Mouse (Mus musculus): ENCODE measurements around the gene 2610021A01Rik. TPM values are rescaled to one million over a fixed set of nuclear protein-coding genes. Genes with fewer than 3 reads are reported as not detected.
A peak's percentile ranks its signal among the peaks of the same experiment; 100 is the strongest.
"Not testable (repeated sequence)": the region's sequence is repeated elsewhere in the genome, so short reads cannot be mapped to it uniquely, and the experiment has no call there.

Gene 2610021A01Rik
- total and polyA plus RNA-seq, 2 experiments = 2.3 to 10.0 TPM

- no peaks in the 10 kb centered on the region for H3K79me2 ChIP-seq (ENCODE audit: control insufficient read depth, insufficient read depth, low read length)
- peak overlapping the region; percentile 35 for H3K27ac ChIP-seq (replicated peaks; ENCODE audit: insufficient read depth, low read depth, low read length)
- H3K9ac ChIP-seq (ENCODE audit: low read depth, low read length) = peak overlapping the region; percentile 63
- TF ChIP-seq POLR2A (IDR thresholded peaks at IDR 0.05; ENCODE audit: extremely low read depth, insufficient read depth, low read length) = no peak
- TF ChIP-seq CTCF (IDR thresholded peaks at IDR 0.05; ENCODE audit: low read depth, low read length) = no peak
- no peaks in the 10 kb centered on the region for H3K27me3 ChIP-seq (ENCODE audit: control insufficient read depth, insufficient read depth, low read length)
- DNase-seq (ENCODE audit: extremely low read depth, low read depth, low spot score) = peak; percentile 84
- H3K36me3 ChIP-seq (ENCODE audit: control insufficient read depth, insufficient read depth, low read length) = no peaks in the 10 kb centered on the region
- no peaks in the 10 kb centered on the region for H3K4me1 ChIP-seq (ENCODE audit: control insufficient read depth, insufficient read depth, low read length)
- peak overlapping the region; percentile 82 for H3K4me3 ChIP-seq (ENCODE audit: insufficient read depth, low read depth, low read length)
- WGBS = 1% methylated on average over 25 of the region's 26 CpGs
Observed at GRCm38 (mm10) chr7:41633221-41633984, 34.4 kb downstream of the 2610021A01Rik start.

DNA sequence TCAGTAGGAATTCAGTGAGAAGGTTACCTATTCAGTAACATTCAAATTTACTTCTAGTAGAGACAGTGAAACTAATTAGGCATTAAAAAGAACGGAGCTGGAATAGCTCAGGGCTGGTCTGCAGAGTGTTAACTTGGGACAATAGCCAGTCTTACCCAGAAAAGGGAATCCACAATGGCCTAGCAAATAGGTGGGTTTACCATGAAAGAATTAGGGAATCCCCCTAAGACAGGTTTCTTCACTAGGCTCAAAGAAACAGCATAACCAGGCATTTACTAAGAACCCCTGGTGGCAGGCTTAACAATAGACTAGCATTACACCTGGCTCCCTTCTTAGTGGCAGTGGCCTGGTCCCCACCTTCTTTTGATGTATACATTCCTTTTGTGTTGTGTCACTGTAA lies 75.3 kb downstream of the 2610021A01Rik start:
- WGBS = 67% methylated on average over 1 of the region's 1 CpGs

More for the DNA sequence above, 75.3 kb downstream of the 2610021A01Rik start:
- not testable (repeated sequence) for DNase-seq (ENCODE audit: extremely low read depth, low read depth, low spot score); H3K79me2 ChIP-seq (ENCODE audit: control insufficient read depth, insufficient read depth, low read length); H3K36me3 ChIP-seq (ENCODE audit: control insufficient read depth, insufficient read depth, low read length); H3K27me3 ChIP-seq (ENCODE audit: control insufficient read depth, insufficient read depth, low read length); H3K27ac ChIP-seq (replicated peaks; ENCODE audit: insufficient read depth, low read depth, low read length); H3K4me1 ChIP-seq (ENCODE audit: control insufficient read depth, insufficient read depth, low read length); H3K9ac ChIP-seq (ENCODE audit: low read depth, low read length); H3K4me3 ChIP-seq (ENCODE audit: insufficient read depth, low read depth, low read length)

Other genes with a start within 250 kb of the 2610021A01Rik start
- 13.9 and 21.8 TPM in 2 replicates for gene AI987944, start 205.9 kb upstream of the 2610021A01Rik start, total RNA-seq (2014; rRNA removed)
- 3.4 and 3.9 TPM in 2 replicates for gene AI987944, start 205.9 kb upstream of the 2610021A01Rik start, polyA plus RNA-seq (2012; rRNA removed)
- gene Vmn2r57, start 150.5 kb upstream of the 2610021A01Rik start, total RNA-seq (2014; rRNA removed) = 0.27 and 0.28 TPM in 2 replicates
- 0.04 and 0.05 TPM in 2 replicates for gene Vmn2r57, start 150.5 kb upstream of the 2610021A01Rik start, polyA plus RNA-seq (2012; rRNA removed)
- gene Gm20449, start 99.8 kb upstream of the 2610021A01Rik start, total RNA-seq (2014; rRNA removed) = 0.07 and 0.18 TPM in 2 replicates
- 0.09 and 0.13 TPM in 2 replicates for gene Gm20449, start 99.8 kb upstream of the 2610021A01Rik start, polyA plus RNA-seq (2012; rRNA removed)
- 9.7 and 11.8 TPM in 2 replicates for gene AW146154, start 99.3 kb upstream of the 2610021A01Rik start, total RNA-seq (2014; rRNA removed)
- gene AW146154, start 99.3 kb upstream of the 2610021A01Rik start, polyA plus RNA-seq (2012; rRNA removed) = 1.7 and 2.7 TPM in 2 replicates
- gene Gm6871, start 25.6 kb upstream of the 2610021A01Rik start, total RNA-seq (2014; rRNA removed) = not detected in 2 replicates
- not detected in 2 replicates for gene Gm6871, start 25.6 kb upstream of the 2610021A01Rik start, polyA plus RNA-seq (2012; rRNA removed)
- 2.6 and 3.5 TPM in 2 replicates for gene Zfp788, start 34.0 kb downstream of the 2610021A01Rik start, total RNA-seq (2014; rRNA removed)
- gene Zfp788, start 34.0 kb downstream of the 2610021A01Rik start, polyA plus RNA-seq (2012; rRNA removed) = 0.13 and 0.55 TPM in 2 replicates